Mouse (Mus musculus): Measurements from ENCODE around the gene Unk. TPM values are rescaled to one million over a fixed set of nuclear protein-coding genes. Genes with fewer than 3 reads are reported as not detected.

The Unk gene
- polyA plus RNA-seq, 1 experiment from 2014 or later = 15.0 TPM

GRCm38 (mm10) chr11:116086258-116087193 is 56.4 kb downstream of the Unk start, which contains the start of gene Wbp2:
Wbp2 (minus strand) TSS chr11:116086995.
- H3K4me1 ChIP-seq (ENCODE audit: insufficient read depth, low read depth, low read length) = peaks cover 10% of the 10 kb centered on the region; the same call in 1 of the 2 replicates
- no peaks in the 10 kb centered on the region for H3K9me3 ChIP-seq (ENCODE audit: low read length)
- TF ChIP-seq EP300 (IDR thresholded peaks at IDR 0.05) (no peak), CTCF (IDR thresholded peaks at IDR 0.05) (peak; percentile 48)
- H3K36me3 ChIP-seq (ENCODE audit: insufficient read depth, low read length) = peaks cover 17% of the 10 kb centered on the region; the same call in 1 of the 2 replicates
- H3K27me3 ChIP-seq (replicated peaks; ENCODE audit: insufficient read depth, low read length) = no peaks in the 10 kb centered on the region
- peak within 1 kb of the TSS; percentile 56 for H3K4me2 ChIP-seq (replicated peaks; ENCODE audit: low read depth, low read length)
- 2% methylated on average over 40 of the region's 43 CpGs for WGBS
- peak within 1 kb of the TSS; percentile 45 for H3K4me3 ChIP-seq (ENCODE audit: low read depth, low read length)
- DNase-seq (ENCODE audit: low spot score) (peak; percentile 100), ATAC-seq (peak; percentile 97)
- H3K9ac ChIP-seq (replicated peaks; ENCODE audit: low read depth) = peak within 1 kb of the TSS; percentile 34; the same call in 1 of the 2 replicates
- peak within 1 kb of the TSS; percentile 88 for H3K27ac ChIP-seq (ENCODE audit: low read length)

GRCm38 (mm10) chr11:116087194-116088130 is 57.3 kb downstream of the Unk start:
- H3K36me3 ChIP-seq (ENCODE audit: insufficient read depth, low read length) = peaks cover 12% of the 10 kb centered on the region; the same call in 1 of the 2 replicates
- H3K9ac ChIP-seq (replicated peaks; ENCODE audit: low read depth) = peak overlapping the region; percentile 17; the same call in 1 of the 2 replicates
- TF ChIP-seq CTCF (IDR thresholded peaks at IDR 0.05) (peak; percentile 97), EP300 (IDR thresholded peaks at IDR 0.05) (peak; percentile 81)
- peak overlapping the region; percentile 88 for H3K27ac ChIP-seq (ENCODE audit: low read length)
- 4% methylated on average over 31 of the region's 31 CpGs for WGBS
- peak; percentile 82 for ATAC-seq
- peak overlapping the region; percentile 45 for H3K4me3 ChIP-seq (ENCODE audit: low read depth, low read length)
- no peaks in the 10 kb centered on the region for H3K27me3 ChIP-seq (replicated peaks; ENCODE audit: insufficient read depth, low read length)
- no peaks in the 10 kb centered on the region for H3K9me3 ChIP-seq (ENCODE audit: low read length)
- DNase-seq (ENCODE audit: low spot score) = peak; percentile 94
- H3K4me2 ChIP-seq (replicated peaks; ENCODE audit: low read depth, low read length) = peak overlapping the region; percentile 49
- H3K4me1 ChIP-seq (ENCODE audit: insufficient read depth, low read depth, low read length) = peaks cover 10% of the 10 kb centered on the region; the same call in 1 of the 2 replicates

- 71% methylated on average over 8 of the region's 8 CpGs for WGBS
- Histone ChIP-seq H3K4me1 (ENCODE audit: insufficient read depth, low read depth, low read length) (peaks cover 10% of the 10 kb centered on the region; the same call in 1 of the 2 replicates), H3K4me2 (replicated peaks; ENCODE audit: low read depth, low read length) (no peak overlapping the region), H3K27ac (ENCODE audit: low read length) (no peak overlapping the region), H3K36me3 (ENCODE audit: insufficient read depth, low read length) (peaks cover 7% of the 10 kb centered on the region; the same call in 1 of the 2 replicates), H3K9me3 (ENCODE audit: low read length) (no peaks in the 10 kb centered on the region), H3K9ac (replicated peaks; ENCODE audit: low read depth) (no peak overlapping the region), H3K4me3 (ENCODE audit: low read depth, low read length) (no peak overlapping the region), H3K27me3 (replicated peaks; ENCODE audit: insufficient read depth, low read length) (no peaks in the 10 kb centered on the region)
- ATAC-seq (no peak), DNase-seq (ENCODE audit: low spot score) (no peak)
- no peak for TF ChIP-seq CTCF (IDR thresholded peaks at IDR 0.05)
- no peak for TF ChIP-seq EP300 (IDR thresholded peaks at IDR 0.05)
Measured at GRCm38 (mm10) chr11:116088188-116088587, 58.1 kb downstream of the Unk start.

GRCm38 (mm10) chr11:116088741-116089394 is 58.7 kb downstream of the Unk start:
- H3K27ac ChIP-seq (ENCODE audit: low read length) = no peak overlapping the region
- ATAC-seq = no peak

GRCm38 (mm10) chr11:116089545-116089944 is 59.4 kb downstream of the Unk start:
- no peak for DNase-seq (ENCODE audit: low spot score)
- ATAC-seq = no peak

More at GRCm38 (mm10) chr11:116088741-116089394, 58.7 kb downstream of the Unk start:
- Histone ChIP-seq H3K27me3 (replicated peaks; ENCODE audit: insufficient read depth, low read length) (no peaks in the 10 kb centered on the region), H3K4me2 (replicated peaks; ENCODE audit: low read depth, low read length) (no peak overlapping the region), H3K36me3 (ENCODE audit: insufficient read depth, low read length) (no peaks in the 10 kb centered on the region), H3K9ac (replicated peaks; ENCODE audit: low read depth) (no peak overlapping the region), H3K4me3 (ENCODE audit: low read depth, low read length) (no peak overlapping the region), H3K9me3 (ENCODE audit: low read length) (no peaks in the 10 kb centered on the region), H3K4me1 (ENCODE audit: insufficient read depth, low read depth, low read length) (peaks cover 10% of the 10 kb centered on the region; the same call in 1 of the 2 replicates)
- DNase-seq (ENCODE audit: low spot score) = peak; percentile 61
- 58% methylated on average over 11 of the region's 11 CpGs for WGBS
- no peak for TF ChIP-seq EP300 (IDR thresholded peaks at IDR 0.05)
- TF ChIP-seq CTCF (IDR thresholded peaks at IDR 0.05) = peak; percentile 46

More at GRCm38 (mm10) chr11:116089545-116089944, 59.4 kb downstream of the Unk start:
- peaks cover 10% of the 10 kb centered on the region; the same call in 1 of the 2 replicates for H3K4me1 ChIP-seq (ENCODE audit: insufficient read depth, low read depth, low read length)
- H3K4me2 ChIP-seq (replicated peaks; ENCODE audit: low read depth, low read length) = no peak overlapping the region
- no peaks in the 10 kb centered on the region for H3K9me3 ChIP-seq (ENCODE audit: low read length)
- no peak for TF ChIP-seq CTCF (IDR thresholded peaks at IDR 0.05)
- H3K27ac ChIP-seq (ENCODE audit: low read length) = no peak overlapping the region
- no peaks in the 10 kb centered on the region for H3K27me3 ChIP-seq (replicated peaks; ENCODE audit: insufficient read depth, low read length)
- no peaks in the 10 kb centered on the region for H3K36me3 ChIP-seq (ENCODE audit: insufficient read depth, low read length)
- H3K9ac ChIP-seq (replicated peaks; ENCODE audit: low read depth) = no peak overlapping the region
- H3K4me3 ChIP-seq (ENCODE audit: low read depth, low read length) = no peak overlapping the region
- 85% methylated on average over 6 of the region's 6 CpGs for WGBS

All from lung, postnatal 0 days (tissue).